Mouse (Mus musculus) liver, embryonic 14.5 days (tissue): Measurements from ENCODE around the gene Hist1h4f. TPM values are rescaled to one million over a fixed set of nuclear protein-coding genes. Genes with fewer than 3 reads are reported as not detected.

Source experiments
- ATAC-seq: fragments of 200-750 bp; cut with Nextera tagmentation; 2 replicates; pipeline ENCODE4 v1.8.0; 2017; ENCODE audit warnings: moderate number of reproducible peaks, mild to moderate bottlenecking, moderate library complexity; ENCODE audit not compliant: insufficient read depth
- DNase-seq, 3 experiments: peaks; one replicate each; pipeline ENCODE4 v3.0.0-alpha.2; 2012 to 2013; ENCODE audit warnings: low read depth in 3 of 3, low spot score in 3 of 3
- H3K27ac ChIP-seq: fragments of 300-500 bp; sonication (generic); 2 replicates; pipeline ENCODE4 v1.5.1; 2014; ENCODE audit warnings: moderate library complexity, mild to moderate bottlenecking, control low read depth, inconsistent platforms
- H3K27me3 ChIP-seq: fragments of 300-500 bp; sonication (generic); 2 replicates; pipeline ENCODE4 v1.6.1; 2014; ENCODE audit warnings: mild to moderate bottlenecking, low read length, moderate library complexity; ENCODE audit not compliant: control insufficient read depth, insufficient read depth
- H3K36me3 ChIP-seq: fragments of 300-500 bp; sonication (generic); replicated peaks from 2 replicates; pipeline ENCODE4 v1.6.1; 2014; ENCODE audit warnings: low read depth; ENCODE audit not compliant: control insufficient read depth, insufficient read depth
- H3K4me1 ChIP-seq, 2 experiments: fragments of 200-500 bp in 1 of 2; fragments of 300-500 bp in 1 of 2; sonication (generic) in 1 of 2; replicated peaks; 2 replicates each; pipeline ENCODE4 v1.6.1; 2012 to 2014; ENCODE audit warnings: antibody characterized with exemption in 1 of 2, inconsistent platforms in 1 of 2, low read length in 1 of 2; ENCODE audit not compliant: control insufficient read depth in 2 of 2, insufficient read depth in 2 of 2
- H3K4me2 ChIP-seq: fragments of 300-500 bp; sonication (generic); 2 replicates; pipeline ENCODE4 v1.6.1; 2014; ENCODE audit warnings: low read depth, mild to moderate bottlenecking, control low read depth, moderate library complexity
- H3K4me3 ChIP-seq, 2 experiments: fragments of 200-500 bp in 1 of 2; fragments of 300-500 bp in 1 of 2; sonication (generic) in 1 of 2; 2 replicates each; pipeline ENCODE4 v1.5.1; 2012 to 2014; ENCODE audit warnings: low read depth in 2 of 2, low read length in 2 of 2, mild to moderate bottlenecking in 2 of 2, control low read depth in 1 of 2, inconsistent platforms in 1 of 2, moderate library complexity in 1 of 2; ENCODE audit not compliant: insufficient read depth in 1 of 2
- H3K9ac ChIP-seq: fragments of 300-500 bp; sonication (generic); replicated peaks from 2 replicates; pipeline ENCODE4 v1.6.1; 2014; ENCODE audit warnings: mild to moderate bottlenecking, control low read depth, moderate library complexity
- H3K9me3 ChIP-seq: fragments of 300-500 bp; sonication (generic); 2 replicates; pipeline ENCODE4 v1.6.1; 2016; ENCODE audit warnings: low read length, mixed read lengths; ENCODE audit not compliant: control insufficient read depth
- CTCF ChIP-seq: IDR thresholded peaks from 2 replicates; pipeline ENCODE4 v1.5.1; 2016; ENCODE audit warnings: antibody characterized with exemption, low read depth, control low read depth
- EP300 ChIP-seq: IDR thresholded peaks from 2 replicates; pipeline ENCODE4 v1.6.1; 2016; ENCODE audit warnings: antibody characterized with exemption, low read depth
- WGBS: fragments of 180-500 bp; shearing (Covaris S2); extraction: QIAGEN DNeasy Blood & Tissue Kit; methylation state at CpG from one replicate; pipeline ENCODE4 v1.1.7; 2014; ENCODE audit not compliant: insufficient replicate concordance; 5-methylcytosine and 5-hydroxymethylcytosine counted together
- polyA plus RNA-seq, 2 experiments: library from polyadenylated mRNA; depleted of rRNA in 1 of 2; stranded (reverse) in 1 of 2; unstranded in 1 of 2; fragments of >200 nt; fragmentation: Nextera tagmentation in 1 of 2; extraction: Ambion mirVana in 1 of 2; gene quantifications; 2 replicates each; pipeline versions ENCODE4 v1.2.1 to v1.2.3; 2012 to 2014

The Hist1h4f gene
- polyA plus RNA-seq, 2 experiments, result 0.75 to 17.8 TPM

DNA sequence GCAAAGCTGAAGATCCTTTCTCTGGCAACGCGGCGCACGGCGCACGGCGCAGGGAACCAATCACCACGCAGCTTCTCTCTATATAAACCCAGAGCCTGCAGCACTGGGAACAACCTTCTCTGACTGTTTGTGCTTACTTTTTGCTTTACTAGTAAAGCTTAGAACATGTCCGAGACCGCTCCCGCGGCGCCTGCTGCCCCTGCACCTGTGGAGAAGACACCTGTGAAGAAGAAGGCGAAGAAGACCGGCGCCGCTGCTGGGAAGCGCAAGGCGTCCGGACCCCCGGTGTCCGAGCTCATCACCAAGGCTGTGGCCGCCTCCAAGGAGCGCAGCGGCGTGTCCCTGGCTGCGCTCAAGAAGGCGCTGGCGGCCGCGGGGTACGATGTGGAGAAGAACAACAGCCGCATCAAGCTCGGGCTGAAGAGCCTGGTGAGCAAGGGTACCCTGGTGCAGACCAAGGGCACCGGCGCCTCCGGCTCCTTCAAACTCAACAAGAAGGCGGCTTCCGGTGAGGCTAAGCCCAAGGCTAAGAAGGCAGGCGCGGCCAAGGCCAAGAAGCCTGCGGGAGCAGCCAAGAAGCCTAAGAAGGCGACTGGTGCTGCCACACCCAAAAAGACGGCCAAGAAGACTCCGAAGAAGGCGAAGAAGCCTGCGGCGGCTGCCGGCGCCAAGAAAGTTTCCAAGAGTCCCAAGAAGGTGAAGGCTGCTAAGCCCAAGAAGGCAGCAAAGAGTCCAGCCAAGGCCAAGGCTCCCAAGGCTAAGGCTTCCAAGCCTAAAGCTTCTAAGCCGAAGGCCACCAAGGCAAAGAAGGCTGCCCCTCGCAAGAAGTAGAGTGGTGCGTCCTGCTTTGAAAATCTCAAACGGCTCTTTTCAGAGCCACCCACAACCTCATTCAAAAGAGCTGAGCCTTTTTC is 3.7 kb upstream of the Hist1h4f start:
- under 1% methylated on average over 54 of the region's 54 CpGs for WGBS
- ATAC-seq, result peak; percentile 72
- TF ChIP-seq EP300, result peak; percentile 79
- no peak for TF ChIP-seq CTCF

DNA sequence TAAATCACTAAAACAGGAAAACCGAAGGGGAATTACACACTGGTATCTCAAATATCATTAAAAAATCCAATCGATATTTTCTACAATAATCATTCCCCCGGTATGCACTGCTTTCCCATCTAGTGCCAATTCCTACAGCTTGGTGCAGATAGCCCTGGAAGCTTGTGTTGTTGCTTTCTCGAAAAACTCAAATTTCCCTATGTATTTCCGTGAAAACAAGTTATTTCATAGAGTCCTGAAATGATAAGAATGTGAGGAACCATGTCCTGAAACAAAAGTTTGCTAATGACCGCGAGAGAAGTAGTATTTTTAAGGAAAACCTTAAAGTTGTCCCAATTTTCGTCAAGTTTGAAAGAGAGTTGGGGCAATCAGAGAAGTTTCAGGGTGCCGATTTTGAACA is 2.9 kb upstream of the Hist1h4f start:
- WGBS, result 13% methylated on average over 9 of the region's 9 CpGs
- Histone ChIP-seq H3K27ac (peak overlapping the region; percentile 95), H3K4me1 (peaks cover 19 to 28% of the 10 kb centered on the region in 2 experiments), H3K36me3 (no peaks in the 10 kb centered on the region), H3K4me2 (peak overlapping the region; percentile 79), H3K4me3 (peak overlapping the region in 1 of 2 experiments; percentile 63; a peak in 2 of 4 replicates), H3K9me3 (no peaks in the 10 kb centered on the region), H3K27me3 (no peaks in the 10 kb centered on the region), H3K9ac (peak overlapping the region; percentile 92)
- no peak for DNase-seq
- TF ChIP-seq CTCF (no peak), EP300 (no peak)
- ATAC-seq, result no peak

More for the DNA sequence above, 3.7 kb upstream of the Hist1h4f start:
- peak; percentile 86 to 91 (median 87) for DNase-seq
- peaks cover 16 to 28% of the 10 kb centered on the region in 2 experiments for H3K4me1 ChIP-seq
- H3K36me3 ChIP-seq, result no peaks in the 10 kb centered on the region
- peak overlapping the region; percentile 95 for H3K27ac ChIP-seq
- H3K27me3 ChIP-seq, result no peaks in the 10 kb centered on the region
- peak overlapping the region; percentile 63 to 83 for H3K4me3 ChIP-seq
- H3K9me3 ChIP-seq, result no peaks in the 10 kb centered on the region
- peak overlapping the region; percentile 92 for H3K9ac ChIP-seq
- H3K4me2 ChIP-seq, result peak overlapping the region; percentile 79

DNA sequence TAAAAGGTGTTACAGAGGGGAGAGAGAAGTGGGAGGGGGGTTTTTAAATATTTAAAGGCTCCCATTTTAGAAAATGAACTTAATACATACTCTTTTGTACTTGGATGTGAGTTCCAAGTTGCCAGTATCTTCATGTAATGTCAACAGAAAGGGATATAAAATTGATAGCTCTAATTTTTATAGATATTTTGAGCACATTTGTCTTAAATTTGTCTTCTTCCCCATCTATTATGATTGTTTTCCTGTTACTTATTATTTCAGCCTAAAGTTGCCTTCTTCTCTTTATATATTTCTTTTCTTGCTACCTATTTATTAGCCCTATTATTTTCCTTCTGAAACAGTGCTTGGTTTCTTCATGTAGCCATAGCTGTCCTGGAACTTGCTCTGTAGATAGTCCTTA is 1.5 kb upstream of the Hist1h4f start, which contains the start of gene Hist1h1d:
Hist1h1d (plus strand) TSS at position 301 of the 400 bp plus-strand sequence.
- DNase-seq, result no peak
- H3K9me3 ChIP-seq, result no peaks in the 10 kb centered on the region
- H3K4me3 ChIP-seq, result no peak within 1 kb of the TSS
- peaks cover 20 to 31% of the 10 kb centered on the region in 2 experiments for H3K4me1 ChIP-seq
- H3K27me3 ChIP-seq, result no peaks in the 10 kb centered on the region
- H3K27ac ChIP-seq, result peak within 1 kb of the TSS; percentile 98
- H3K36me3 ChIP-seq, result no peaks in the 10 kb centered on the region
- TF ChIP-seq EP300, result no peak
- no peak for TF ChIP-seq CTCF
- peak within 1 kb of the TSS; percentile 79 for H3K4me2 ChIP-seq
- no peak for ATAC-seq
- peak within 1 kb of the TSS; percentile 92 for H3K9ac ChIP-seq

DNA sequence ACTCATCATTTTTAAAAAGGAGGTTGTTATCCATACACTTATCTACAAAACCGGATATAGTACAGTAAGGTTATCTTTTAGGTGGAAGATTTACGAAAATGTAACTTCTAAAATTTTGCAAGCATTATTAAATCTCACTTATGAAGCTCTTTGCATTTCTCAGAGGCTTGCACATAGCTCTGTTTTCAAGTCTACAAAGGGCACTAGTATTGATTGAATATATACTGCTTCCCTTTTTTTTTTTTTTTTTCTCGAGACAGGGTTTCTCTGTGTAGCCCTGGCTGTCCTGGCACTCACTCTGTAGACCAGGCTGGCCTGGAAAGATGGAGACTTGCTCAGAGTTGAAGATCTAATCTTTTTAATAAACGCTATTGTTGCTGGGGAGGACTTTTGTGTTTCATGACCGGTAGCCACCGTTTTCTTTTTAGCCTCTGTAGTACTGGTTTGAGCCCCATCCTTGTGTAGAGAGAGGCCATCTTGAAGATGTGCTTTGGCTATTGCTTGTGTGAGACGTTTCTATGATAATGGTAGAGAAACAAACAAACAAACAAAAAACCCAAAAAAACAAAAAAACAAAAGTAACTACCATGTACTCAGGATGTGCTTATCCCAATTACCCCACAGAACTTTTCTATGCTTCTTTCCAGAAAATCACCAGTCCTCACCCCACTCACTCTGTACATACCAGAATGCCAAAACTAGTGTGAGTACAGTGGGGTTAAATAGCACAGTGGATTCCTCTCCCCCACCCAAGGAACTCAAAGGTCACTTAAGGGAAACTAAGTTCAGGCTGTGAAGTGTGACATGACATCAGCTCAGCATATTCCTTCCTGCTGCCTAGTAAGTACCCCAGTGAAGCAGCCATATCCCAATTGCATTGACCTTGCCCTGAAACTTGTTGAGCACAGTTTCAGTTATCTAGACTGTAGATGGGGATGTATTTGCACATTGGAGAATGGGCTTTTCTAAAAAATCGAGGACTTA is 775 bp upstream of the Hist1h4f start:
- no peak for ATAC-seq
- H3K9me3 ChIP-seq, result no peaks in the 10 kb centered on the region
- peaks cover 20 to 31% of the 10 kb centered on the region in 2 experiments for H3K4me1 ChIP-seq
- H3K27me3 ChIP-seq, result no peaks in the 10 kb centered on the region
- H3K9ac ChIP-seq, result peak overlapping the region; percentile 89
- peak overlapping the region; percentile 58 to 61; a peak in 3 of 4 replicates for H3K4me3 ChIP-seq
- WGBS, result 35% methylated on average over 8 of the region's 8 CpGs
- no peak for DNase-seq
- peak overlapping the region; percentile 98 for H3K27ac ChIP-seq
- H3K36me3 ChIP-seq, result no peaks in the 10 kb centered on the region
- no peak for TF ChIP-seq CTCF
- TF ChIP-seq EP300, result no peak
- H3K4me2 ChIP-seq, result peak overlapping the region; percentile 66
